Mouse (Mus musculus) 416B (cell line): ENCODE results near the gene Lmnb2.

ENCODE experiments used
- DNase-seq: peaks from one replicate; pipeline ENCODE4 v3.0.0; 2011; ENCODE audit warnings: low read depth

Gene Lmnb2

GRCm38 (mm10) chr10:80917779-80918434, at the start of gene Lmnb2:
Lmnb2 (minus strand) TSS chr10:80918245.
- DNase-seq, result peak; percentile 63

GRCm38 (mm10) chr10:80967101-80967656, 49.1 kb upstream of the Lmnb2 start:
- peak; percentile 28 for DNase-seq

DNA sequence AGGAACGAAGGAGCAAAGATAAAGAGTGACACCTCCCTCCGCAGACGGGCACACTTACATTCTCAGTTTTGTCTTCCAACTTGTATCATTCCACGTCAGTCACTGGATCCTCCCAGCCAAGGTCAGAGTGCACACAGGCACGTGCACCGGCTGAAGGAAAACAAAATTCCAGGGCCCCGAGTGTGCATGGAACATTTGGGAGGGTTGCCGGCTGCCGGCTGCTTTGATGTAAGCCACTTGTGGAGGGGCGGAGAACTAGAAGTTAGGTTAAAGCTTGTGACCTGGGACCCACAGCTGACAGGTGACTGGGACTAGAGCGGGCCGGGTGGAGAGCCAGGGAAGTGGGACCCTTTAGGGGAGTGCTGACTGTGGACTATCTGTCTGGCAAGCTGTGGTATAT, 48.3 kb upstream of the Lmnb2 start:
- DNase-seq, result no peak

DNA sequence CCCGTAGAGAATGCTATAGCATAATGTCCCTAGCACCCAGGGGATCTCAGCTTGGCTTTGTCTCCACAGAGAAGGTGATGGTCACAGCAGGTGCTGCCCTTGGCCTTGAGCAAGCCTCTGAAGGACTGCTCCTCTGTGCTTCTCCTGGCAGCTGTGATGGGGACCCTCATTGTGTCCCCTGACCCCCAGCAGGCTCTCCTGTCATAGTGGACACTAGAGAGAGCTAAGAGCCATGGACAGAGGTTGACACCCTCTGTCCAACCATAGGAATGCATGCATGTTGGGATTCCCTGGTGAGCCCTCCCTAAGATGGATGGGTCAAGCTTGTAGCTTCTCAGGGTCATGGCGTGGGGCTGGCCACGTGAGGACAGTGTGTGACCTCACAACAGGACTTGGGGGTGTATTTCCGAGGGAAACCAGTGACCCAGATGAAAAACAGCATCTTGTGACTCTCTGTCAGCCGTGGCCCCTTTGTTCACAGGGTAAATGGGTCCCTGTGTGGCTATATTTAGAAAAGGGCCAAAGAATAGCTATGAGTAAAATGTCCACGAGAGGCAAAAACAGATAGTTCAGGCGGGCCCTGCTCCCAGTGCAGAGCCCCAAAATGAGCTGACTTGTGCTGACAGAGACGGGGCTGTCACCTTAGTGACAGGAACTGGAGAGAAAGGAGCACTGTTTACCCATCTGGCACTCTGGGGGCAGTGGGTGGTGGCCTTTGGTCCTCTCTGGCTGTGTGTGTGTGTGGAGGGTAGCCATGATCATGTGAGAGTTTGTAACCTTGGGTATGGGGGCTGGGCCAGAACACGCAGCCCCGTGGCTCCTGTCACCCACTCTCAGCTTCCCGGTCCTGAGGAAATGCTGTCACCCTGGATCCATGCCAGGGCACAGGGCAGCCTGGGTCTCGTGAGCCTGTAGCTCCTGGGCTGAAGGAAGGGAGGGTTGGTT, 45.3 kb upstream of the Lmnb2 start:
- no peak for DNase-seq

- DNase-seq, result no peak
Measured at GRCm38 (mm10) chr10:80962585-80962984, 44.5 kb upstream of the Lmnb2 start.

- no peak for DNase-seq
Measured at GRCm38 (mm10) chr10:80962051-80962472, 44.0 kb upstream of the Lmnb2 start.

GRCm38 (mm10) chr10:80960551-80961508, 42.8 kb upstream of the Lmnb2 start:
- DNase-seq, result peak; percentile 44

DNA sequence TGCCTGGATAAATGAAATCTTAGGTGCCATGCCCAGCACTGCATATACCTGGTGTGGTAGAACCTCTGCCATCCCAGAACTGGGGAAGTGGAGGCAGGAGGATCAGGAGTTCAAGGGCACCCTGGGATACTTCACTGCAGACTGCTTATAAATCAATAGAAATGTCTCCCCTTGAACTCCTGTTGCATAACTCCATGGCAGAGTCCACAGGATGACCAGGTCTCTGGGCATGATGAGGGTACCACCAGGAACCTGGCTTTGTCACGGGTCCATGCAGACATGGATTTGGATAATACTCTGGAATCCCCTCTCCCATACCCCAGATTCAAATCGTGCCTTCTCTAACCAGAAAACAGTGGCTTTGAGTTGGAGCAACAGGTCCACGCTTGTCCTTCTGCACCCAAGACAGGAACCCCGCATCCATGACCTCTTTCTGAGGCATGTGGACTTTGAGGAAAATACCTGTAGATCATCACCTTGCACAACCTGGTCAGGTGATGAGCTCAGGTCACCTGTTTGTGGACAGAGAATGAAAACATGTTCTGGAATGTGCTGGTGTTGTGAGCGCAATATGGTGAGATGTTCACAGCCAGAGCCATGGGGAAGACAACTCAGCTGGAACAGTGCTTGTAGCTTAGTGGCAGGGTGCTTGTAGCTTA, 41.1 kb upstream of the Lmnb2 start:
- DNase-seq, result no peak

GRCm38 (mm10) chr10:80957791-80958190, 39.7 kb upstream of the Lmnb2 start:
- DNase-seq, result no peak

DNA sequence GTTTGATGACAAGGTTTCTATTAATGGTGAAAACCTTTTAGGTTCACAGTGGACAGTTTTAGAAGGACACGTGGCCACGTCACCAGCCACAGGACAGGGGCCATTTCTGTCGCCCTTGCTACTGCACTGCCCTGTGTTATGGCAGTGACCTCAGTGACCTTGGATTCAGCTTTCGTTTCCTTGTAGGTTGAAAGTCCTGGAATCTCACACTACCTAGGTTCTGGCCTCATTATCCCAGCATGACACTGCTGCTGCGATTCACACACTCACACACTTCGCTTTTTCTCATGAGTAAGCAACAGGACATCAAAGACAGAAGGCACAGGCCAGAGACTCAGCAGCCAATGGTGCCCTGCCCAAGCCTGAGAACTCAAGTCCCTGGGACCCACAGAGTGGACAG, 38.9 kb upstream of the Lmnb2 start:
- no peak for DNase-seq

DNA sequence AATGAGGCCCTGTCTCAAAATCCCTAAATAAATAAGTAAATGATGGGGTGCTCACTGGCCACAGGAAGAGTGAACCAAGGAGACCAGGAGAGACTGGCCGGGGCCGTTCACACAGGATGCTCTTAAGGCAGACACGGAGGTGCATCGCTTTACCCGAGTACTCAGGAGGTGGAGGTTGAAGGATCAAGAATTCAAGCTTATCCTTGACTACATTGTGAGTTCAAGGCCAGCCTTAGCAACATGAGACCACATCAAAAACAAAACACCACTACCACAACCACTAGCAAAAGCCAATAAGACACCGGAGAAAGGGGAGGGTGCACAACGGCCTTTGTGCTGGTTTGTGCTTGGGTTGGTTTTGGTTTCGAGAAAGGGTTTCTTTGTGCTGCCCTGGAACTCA, 38.3 kb upstream of the Lmnb2 start:
- DNase-seq, result no peak

- peak; percentile 74 for DNase-seq
Measured at GRCm38 (mm10) chr10:80955536-80955935, 37.5 kb upstream of the Lmnb2 start.

DNA sequence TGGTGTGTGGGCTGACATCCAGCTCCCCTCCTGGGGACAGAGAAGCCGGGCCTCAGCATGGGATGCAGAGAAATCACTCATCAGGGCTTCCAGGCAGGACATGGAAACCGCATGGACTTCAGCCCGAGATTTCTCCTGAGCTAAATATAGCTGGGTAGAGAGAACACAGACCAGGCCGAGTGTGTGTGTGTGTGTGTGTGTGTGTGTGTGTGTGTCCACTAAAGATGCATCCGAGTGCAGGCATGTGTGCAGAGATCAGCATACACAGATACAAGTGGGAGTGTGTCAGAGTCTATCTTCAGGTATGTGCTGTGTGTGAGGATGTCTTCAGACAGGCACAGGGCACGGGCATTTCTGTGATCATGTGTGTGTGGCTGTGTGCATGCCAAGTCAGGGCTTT, 36.8 kb upstream of the Lmnb2 start:
- no peak for DNase-seq

DNA sequence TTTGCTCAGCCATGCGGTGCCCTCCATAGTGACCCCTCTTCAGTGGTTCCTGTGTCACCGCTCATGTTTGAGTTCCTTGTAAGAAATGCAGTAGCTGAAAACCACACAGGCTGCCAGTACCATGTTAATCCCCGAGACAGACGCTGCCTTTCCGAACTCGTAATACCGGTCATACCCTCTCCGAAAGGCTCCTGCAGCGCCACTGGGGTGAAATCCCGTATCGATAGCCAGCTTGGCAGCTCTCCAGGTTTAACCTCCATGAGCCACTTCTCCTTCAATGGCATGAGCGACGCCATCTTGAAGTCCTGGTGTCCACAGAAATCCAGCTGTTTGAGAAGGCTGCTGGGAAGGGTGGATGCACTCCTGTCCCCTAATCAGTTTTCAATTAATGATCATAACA, 36.4 kb upstream of the Lmnb2 start:
- DNase-seq, result no peak

DNA sequence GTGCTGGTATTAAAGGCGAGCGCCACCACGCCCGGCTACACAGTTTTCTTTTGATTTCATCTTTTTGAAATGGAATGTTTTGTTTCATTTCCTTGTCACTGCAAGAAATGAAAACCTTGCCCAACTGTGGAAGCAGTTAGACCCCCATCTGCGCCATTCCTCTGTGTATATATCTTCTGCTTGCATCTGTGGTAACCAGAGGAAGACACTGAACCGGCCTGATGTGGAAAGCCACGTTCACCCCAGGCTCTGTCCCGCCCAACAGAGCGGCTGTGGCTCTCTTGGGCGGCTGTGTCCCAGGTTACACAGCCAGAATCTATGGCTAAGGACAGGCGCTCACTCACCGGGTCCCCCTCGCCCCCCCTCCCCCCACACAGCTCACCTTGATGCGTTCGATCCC, 34.4 kb upstream of the Lmnb2 start:
- peak; percentile 41 for DNase-seq

GRCm38 (mm10) chr10:80951761-80952390, 33.8 kb upstream of the Lmnb2 start:
- DNase-seq, result no peak

GRCm38 (mm10) chr10:80950314-80950713, 32.3 kb upstream of the Lmnb2 start:
- no peak for DNase-seq

DNA sequence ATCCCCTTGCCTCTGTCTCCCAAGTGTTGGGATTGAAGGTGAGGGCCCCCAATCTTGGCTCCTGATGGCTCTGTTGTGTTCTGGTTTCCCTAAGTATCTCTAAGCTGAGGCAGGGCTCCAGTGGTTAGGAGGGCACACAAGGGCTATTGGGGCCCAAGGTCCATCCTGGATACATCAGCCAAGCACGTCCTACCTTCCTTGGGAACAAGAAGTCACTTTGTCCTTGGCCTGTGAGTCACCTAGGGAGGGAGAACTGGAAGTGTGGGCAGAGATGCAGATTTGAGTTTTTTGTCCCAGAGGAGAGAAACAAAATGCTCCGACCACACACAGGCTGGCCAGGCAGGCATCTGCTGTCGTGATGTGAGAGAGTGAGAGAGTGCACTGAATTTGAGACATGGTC, 31.0 kb upstream of the Lmnb2 start:
- DNase-seq, result no peak

GRCm38 (mm10) chr10:80948570-80948969, 30.5 kb upstream of the Lmnb2 start:
- DNase-seq, result peak; percentile 89

DNA sequence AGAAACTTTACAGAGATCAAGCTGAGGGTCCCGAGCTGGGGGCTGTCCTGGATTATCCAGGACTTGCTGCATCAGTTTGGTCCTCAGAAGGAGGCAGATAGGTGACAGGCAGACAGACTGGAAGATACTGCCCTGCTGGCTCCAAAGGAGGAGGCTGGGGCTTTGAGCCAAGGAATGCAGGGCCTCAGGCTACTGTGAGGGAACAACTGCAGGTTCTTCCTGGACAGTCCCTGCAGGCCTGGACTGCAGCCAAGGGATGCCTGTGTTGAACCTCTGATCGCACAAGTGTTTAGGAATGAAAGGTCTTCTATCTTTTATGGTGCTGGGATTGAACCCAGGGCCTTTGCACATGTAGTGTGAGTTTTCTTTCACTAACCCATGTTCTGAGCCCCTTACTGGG, 29.8 kb upstream of the Lmnb2 start:
- peak; percentile 33 for DNase-seq
